Mouse (Mus musculus): ENCODE results near the gene Ccl5. TPM values are rescaled to one million over a fixed set of nuclear protein-coding genes. Genes with fewer than 3 reads are reported as not detected.
"Not testable (repeated sequence)": the region's sequence is repeated elsewhere in the genome, so short reads cannot be mapped to it uniquely, and the experiment has no call there.

Gene Ccl5
- polyA plus RNA-seq, 1 experiment from 2014 or later, result not detected

- not testable (repeated sequence) for DNase-seq (ENCODE audit: low spot score); H3K4me1 ChIP-seq (replicated peaks; ENCODE audit: control insufficient read depth, insufficient read depth, low read length); H3K36me3 ChIP-seq (ENCODE audit: control insufficient read depth, insufficient read depth, low read length); H3K9me3 ChIP-seq (ENCODE audit: control insufficient read depth, low read length); H3K27me3 ChIP-seq (replicated peaks; ENCODE audit: control insufficient read depth, insufficient read depth, low read length); H3K9ac ChIP-seq (ENCODE audit: low read depth, low read length); H3K4me3 ChIP-seq (ENCODE audit: low read depth, low read length); H3K27ac ChIP-seq (ENCODE audit: low read depth, low read length); ATAC-seq (replicated peaks; ENCODE audit: low FRiP score); H3K4me2 ChIP-seq
- WGBS, result 70% methylated on average over 7 of the region's 7 CpGs
These were observed 20.7 kb upstream of the Ccl5 start for GRCm38 (mm10) chr11:83551037-83551436.

- Histone ChIP-seq H3K4me2 (no peak overlapping the region), H3K4me1 (replicated peaks; ENCODE audit: control insufficient read depth, insufficient read depth, low read length) (no peaks in the 10 kb centered on the region), H3K4me3 (ENCODE audit: low read depth, low read length) (no peak overlapping the region), H3K9me3 (ENCODE audit: control insufficient read depth, low read length) (no peaks in the 10 kb centered on the region), H3K9ac (ENCODE audit: low read depth, low read length) (no peak overlapping the region), H3K27me3 (replicated peaks; ENCODE audit: control insufficient read depth, insufficient read depth, low read length) (no peaks in the 10 kb centered on the region), H3K36me3 (ENCODE audit: control insufficient read depth, insufficient read depth, low read length) (no peaks in the 10 kb centered on the region), H3K27ac (ENCODE audit: low read depth, low read length) (no peak overlapping the region)
- no peak for DNase-seq (ENCODE audit: low spot score)
- ATAC-seq (replicated peaks; ENCODE audit: low FRiP score), result no peak
- 38% methylated on average over 5 of the region's 5 CpGs for WGBS
These were observed 19.9 kb upstream of the Ccl5 start for GRCm38 (mm10) chr11:83550186-83550632.

GRCm38 (mm10) chr11:83544214-83544613, 13.9 kb upstream of the Ccl5 start:
- DNase-seq (ENCODE audit: low spot score), result no peak
- H3K27me3 ChIP-seq (replicated peaks; ENCODE audit: control insufficient read depth, insufficient read depth, low read length), result no peaks in the 10 kb centered on the region
- H3K36me3 ChIP-seq (ENCODE audit: control insufficient read depth, insufficient read depth, low read length), result no peaks in the 10 kb centered on the region
- no peak overlapping the region for H3K9ac ChIP-seq (ENCODE audit: low read depth, low read length)
- H3K9me3 ChIP-seq (ENCODE audit: control insufficient read depth, low read length), result no peaks in the 10 kb centered on the region
- H3K27ac ChIP-seq (ENCODE audit: low read depth, low read length), result no peak overlapping the region
- H3K4me1 ChIP-seq (replicated peaks; ENCODE audit: control insufficient read depth, insufficient read depth, low read length), result no peaks in the 10 kb centered on the region
- WGBS, result 58% methylated on average over 3 of the region's 3 CpGs
- no peak for ATAC-seq (replicated peaks; ENCODE audit: low FRiP score)
- no peak overlapping the region for H3K4me3 ChIP-seq (ENCODE audit: low read depth, low read length)
- no peak overlapping the region for H3K4me2 ChIP-seq

GRCm38 (mm10) chr11:83541415-83541814, 11.1 kb upstream of the Ccl5 start:
- Histone ChIP-seq H3K4me3 (ENCODE audit: low read depth, low read length) (no peak overlapping the region), H3K9me3 (ENCODE audit: control insufficient read depth, low read length) (no peaks in the 10 kb centered on the region), H3K9ac (ENCODE audit: low read depth, low read length) (no peak overlapping the region), H3K36me3 (ENCODE audit: control insufficient read depth, insufficient read depth, low read length) (no peaks in the 10 kb centered on the region), H3K4me1 (replicated peaks; ENCODE audit: control insufficient read depth, insufficient read depth, low read length) (no peaks in the 10 kb centered on the region), H3K27me3 (replicated peaks; ENCODE audit: control insufficient read depth, insufficient read depth, low read length) (no peaks in the 10 kb centered on the region), H3K4me2 (no peak overlapping the region), H3K27ac (ENCODE audit: low read depth, low read length) (no peak overlapping the region)
- 89% methylated on average over 3 of the region's 3 CpGs for WGBS
- ATAC-seq (replicated peaks; ENCODE audit: low FRiP score), result no peak
- no peak for DNase-seq (ENCODE audit: low spot score)

- Histone ChIP-seq H3K27ac (ENCODE audit: low read depth, low read length) (no peak overlapping the region), H3K36me3 (ENCODE audit: control insufficient read depth, insufficient read depth, low read length) (no peaks in the 10 kb centered on the region), H3K9ac (ENCODE audit: low read depth, low read length) (no peak overlapping the region), H3K4me1 (replicated peaks; ENCODE audit: control insufficient read depth, insufficient read depth, low read length) (no peaks in the 10 kb centered on the region), H3K4me3 (ENCODE audit: low read depth, low read length) (no peak overlapping the region), H3K9me3 (ENCODE audit: control insufficient read depth, low read length) (no peaks in the 10 kb centered on the region), H3K4me2 (no peak overlapping the region), H3K27me3 (replicated peaks; ENCODE audit: control insufficient read depth, insufficient read depth, low read length) (no peaks in the 10 kb centered on the region)
- ATAC-seq (replicated peaks; ENCODE audit: low FRiP score) (no peak), DNase-seq (ENCODE audit: low spot score) (no peak)
- WGBS, result 88% methylated on average over 2 of the region's 2 CpGs
These were observed 10.6 kb upstream of the Ccl5 start for GRCm38 (mm10) chr11:83540931-83541330.

GRCm38 (mm10) chr11:83538705-83539314, 8.5 kb upstream of the Ccl5 start:
- Histone ChIP-seq H3K9ac (ENCODE audit: low read depth, low read length) (no peak overlapping the region), H3K27me3 (replicated peaks; ENCODE audit: control insufficient read depth, insufficient read depth, low read length) (no peaks in the 10 kb centered on the region), H3K9me3 (ENCODE audit: control insufficient read depth, low read length) (no peaks in the 10 kb centered on the region), H3K4me3 (ENCODE audit: low read depth, low read length) (no peak overlapping the region), H3K4me2 (no peak overlapping the region), H3K36me3 (ENCODE audit: control insufficient read depth, insufficient read depth, low read length) (no peaks in the 10 kb centered on the region), H3K4me1 (replicated peaks; ENCODE audit: control insufficient read depth, insufficient read depth, low read length) (no peaks in the 10 kb centered on the region), H3K27ac (ENCODE audit: low read depth, low read length) (no peak overlapping the region)
- 52% methylated on average over 3 of the region's 3 CpGs for WGBS
- DNase-seq (ENCODE audit: low spot score) (no peak), ATAC-seq (replicated peaks; ENCODE audit: low FRiP score) (no peak)

- WGBS, result 59% methylated on average over 3 of the region's 3 CpGs
- Histone ChIP-seq H3K4me3 (ENCODE audit: low read depth, low read length) (no peak overlapping the region), H3K4me2 (no peak overlapping the region), H3K27ac (ENCODE audit: low read depth, low read length) (no peak overlapping the region), H3K36me3 (ENCODE audit: control insufficient read depth, insufficient read depth, low read length) (no peaks in the 10 kb centered on the region), H3K4me1 (replicated peaks; ENCODE audit: control insufficient read depth, insufficient read depth, low read length) (no peaks in the 10 kb centered on the region), H3K9me3 (ENCODE audit: control insufficient read depth, low read length) (no peaks in the 10 kb centered on the region), H3K9ac (ENCODE audit: low read depth, low read length) (no peak overlapping the region), H3K27me3 (replicated peaks; ENCODE audit: control insufficient read depth, insufficient read depth, low read length) (no peaks in the 10 kb centered on the region)
- DNase-seq (ENCODE audit: low spot score), result no peak
- no peak for ATAC-seq (replicated peaks; ENCODE audit: low FRiP score)
These were observed 6.5 kb upstream of the Ccl5 start for GRCm38 (mm10) chr11:83536831-83537230.

GRCm38 (mm10) chr11:83534609-83535423, 4.5 kb upstream of the Ccl5 start:
- no peak overlapping the region for H3K9ac ChIP-seq (ENCODE audit: low read depth, low read length)
- no peaks in the 10 kb centered on the region for H3K4me1 ChIP-seq (replicated peaks; ENCODE audit: control insufficient read depth, insufficient read depth, low read length)
- no peak overlapping the region for H3K4me2 ChIP-seq
- H3K27me3 ChIP-seq (replicated peaks; ENCODE audit: control insufficient read depth, insufficient read depth, low read length), result no peaks in the 10 kb centered on the region
- no peaks in the 10 kb centered on the region for H3K36me3 ChIP-seq (ENCODE audit: control insufficient read depth, insufficient read depth, low read length)
- no peak for DNase-seq (ENCODE audit: low spot score)
- 55% methylated on average over 13 of the region's 13 CpGs for WGBS
- ATAC-seq (replicated peaks; ENCODE audit: low FRiP score), result no peak
- no peaks in the 10 kb centered on the region for H3K9me3 ChIP-seq (ENCODE audit: control insufficient read depth, low read length)
- no peak overlapping the region for H3K4me3 ChIP-seq (ENCODE audit: low read depth, low read length)
- no peak overlapping the region for H3K27ac ChIP-seq (ENCODE audit: low read depth, low read length)

GRCm38 (mm10) chr11:83534143-83534542, 3.8 kb upstream of the Ccl5 start:
- ATAC-seq (replicated peaks; ENCODE audit: low FRiP score) (no peak), DNase-seq (ENCODE audit: low spot score) (no peak)
- H3K9me3 ChIP-seq (ENCODE audit: control insufficient read depth, low read length), result no peaks in the 10 kb centered on the region
- no peaks in the 10 kb centered on the region for H3K4me1 ChIP-seq (replicated peaks; ENCODE audit: control insufficient read depth, insufficient read depth, low read length)
- H3K4me2 ChIP-seq, result no peak overlapping the region
- H3K36me3 ChIP-seq (ENCODE audit: control insufficient read depth, insufficient read depth, low read length), result no peaks in the 10 kb centered on the region
- no peak overlapping the region for H3K9ac ChIP-seq (ENCODE audit: low read depth, low read length)
- 67% methylated on average over 8 of the region's 8 CpGs for WGBS
- no peaks in the 10 kb centered on the region for H3K27me3 ChIP-seq (replicated peaks; ENCODE audit: control insufficient read depth, insufficient read depth, low read length)
- H3K27ac ChIP-seq (ENCODE audit: low read depth, low read length), result no peak overlapping the region
- H3K4me3 ChIP-seq (ENCODE audit: low read depth, low read length), result no peak overlapping the region
